Mouse (Mus musculus): ENCODE results near the gene Anp32a. TPM values are rescaled to one million over a fixed set of nuclear protein-coding genes. Genes with fewer than 3 reads are reported as not detected.

Gene Anp32a
- polyA plus RNA-seq, 1 experiment = 1,184 TPM

DNA sequence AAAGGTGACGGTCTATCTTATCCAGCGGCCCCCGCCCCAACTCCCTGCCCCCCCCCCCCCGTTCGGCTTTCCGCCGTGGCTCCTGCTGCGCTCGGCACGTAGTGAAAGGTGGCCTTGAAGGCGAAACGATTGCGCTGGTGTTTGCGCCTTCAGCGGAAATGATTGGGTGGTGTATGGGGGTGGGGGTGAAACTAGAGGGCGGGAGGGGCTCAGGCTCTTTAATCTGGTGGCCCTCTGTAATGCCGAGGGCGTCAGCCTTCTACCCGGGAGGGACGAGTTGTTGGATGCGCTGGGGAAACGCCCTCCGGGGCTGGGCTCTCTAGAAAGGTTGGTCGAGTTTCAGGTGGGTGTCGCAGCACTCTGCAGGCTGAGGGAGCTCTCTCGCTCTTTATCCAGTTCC, 3.5 kb downstream of the Anp32a start:
- no peak for TF ChIP-seq CTCF (IDR thresholded peaks at IDR 0.05; ENCODE audit: insufficient read depth, low read depth, low read length)
- no peak for TF ChIP-seq POLR2A (IDR thresholded peaks at IDR 0.05; ENCODE audit: insufficient read depth, low read depth, low read length)
- Histone ChIP-seq H3K4me3 (ENCODE audit: insufficient read depth, low read depth, low read length) (peak overlapping the region; percentile 77), H3K4me1 (ENCODE audit: control insufficient read depth, insufficient read depth, low read length) (peaks cover 25% of the 10 kb centered on the region), H3K27ac (ENCODE audit: insufficient read depth, low read depth, low read length) (peak overlapping the region; percentile 100)
- under 1% methylated on average over 26 of the region's 26 CpGs for WGBS

DNA sequence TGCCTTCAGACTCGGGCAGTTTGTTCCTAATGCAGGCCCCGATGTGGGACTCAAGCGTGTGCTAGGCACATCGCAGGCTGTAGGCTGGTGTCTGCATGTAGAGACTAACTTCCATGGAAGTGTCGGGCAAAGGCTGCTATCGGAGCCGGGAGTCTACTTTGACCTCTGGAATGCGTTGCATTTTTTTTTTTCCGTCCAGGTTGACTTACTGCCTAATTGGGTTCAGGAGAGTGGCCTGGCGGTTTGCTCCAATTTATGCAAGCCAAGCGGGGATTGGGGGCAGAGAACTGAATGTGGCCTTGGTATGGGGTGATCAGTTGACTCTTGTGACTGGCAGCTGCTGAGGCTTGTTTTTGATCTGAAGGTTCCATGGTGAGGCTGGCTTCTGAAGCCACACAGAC, 4.0 kb downstream of the Anp32a start:
- H3K27ac ChIP-seq (ENCODE audit: insufficient read depth, low read depth, low read length) = peak overlapping the region; percentile 40; the same call in 1 of the 2 replicates
- 9% methylated on average over 11 of the region's 11 CpGs for WGBS
- peak overlapping the region; percentile 77 for H3K4me3 ChIP-seq (ENCODE audit: insufficient read depth, low read depth, low read length)
- H3K4me1 ChIP-seq (ENCODE audit: control insufficient read depth, insufficient read depth, low read length) = peaks cover 31% of the 10 kb centered on the region
- TF ChIP-seq POLR2A (IDR thresholded peaks at IDR 0.05; ENCODE audit: insufficient read depth, low read depth, low read length) (no peak), CTCF (IDR thresholded peaks at IDR 0.05; ENCODE audit: insufficient read depth, low read depth, low read length) (no peak)

- H3K27ac ChIP-seq (ENCODE audit: insufficient read depth, low read depth, low read length) = peak overlapping the region; percentile 40; the same call in 1 of the 2 replicates
- H3K4me1 ChIP-seq (ENCODE audit: control insufficient read depth, insufficient read depth, low read length) = peaks cover 32% of the 10 kb centered on the region
- peak overlapping the region; percentile 19; the same call in 1 of the 2 replicates for H3K4me3 ChIP-seq (ENCODE audit: insufficient read depth, low read depth, low read length)
- no peak for TF ChIP-seq POLR2A (IDR thresholded peaks at IDR 0.05; ENCODE audit: insufficient read depth, low read depth, low read length)
- TF ChIP-seq CTCF (IDR thresholded peaks at IDR 0.05; ENCODE audit: insufficient read depth, low read depth, low read length) = no peak
- 16% methylated on average over 9 of the region's 9 CpGs for WGBS
Observed at GRCm38 (mm10) chr9:62345633-62346387, 4.7 kb downstream of the Anp32a start.

GRCm38 (mm10) chr9:62346388-62346679, 5.2 kb downstream of the Anp32a start:
- 49% methylated on average over 6 of the region's 6 CpGs for WGBS
- Histone ChIP-seq H3K27ac (ENCODE audit: insufficient read depth, low read depth, low read length) (no peak overlapping the region), H3K4me3 (ENCODE audit: insufficient read depth, low read depth, low read length) (no peak overlapping the region), H3K4me1 (ENCODE audit: control insufficient read depth, insufficient read depth, low read length) (peaks cover 33% of the 10 kb centered on the region)
- no peak for TF ChIP-seq POLR2A (IDR thresholded peaks at IDR 0.05; ENCODE audit: insufficient read depth, low read depth, low read length)
- no peak for TF ChIP-seq CTCF (IDR thresholded peaks at IDR 0.05; ENCODE audit: insufficient read depth, low read depth, low read length)

DNA sequence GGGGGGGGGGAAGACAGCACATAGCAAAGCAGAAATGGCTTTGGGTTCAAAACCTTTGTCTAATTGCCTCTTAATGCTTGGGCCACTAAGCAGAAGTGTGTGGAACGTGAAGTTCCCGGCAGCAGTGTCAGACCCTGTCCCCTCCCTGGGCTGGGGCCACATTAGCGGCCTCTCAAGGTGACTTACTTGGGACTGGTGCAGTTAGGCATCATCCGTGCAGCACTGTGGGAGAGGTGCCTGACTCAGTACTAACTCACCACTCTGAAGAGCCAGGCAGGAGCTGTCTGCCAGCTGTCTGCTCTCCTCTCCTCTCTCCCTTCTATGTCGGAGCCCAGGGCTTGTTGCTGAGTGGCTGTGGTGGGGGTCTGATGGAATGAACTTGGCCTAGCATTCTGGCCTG, 6.1 kb downstream of the Anp32a start:
- peak overlapping the region; percentile 28; the same call in 1 of the 2 replicates for H3K27ac ChIP-seq (ENCODE audit: insufficient read depth, low read depth, low read length)
- WGBS = 44% methylated on average over 5 of the region's 5 CpGs
- no peak overlapping the region for H3K4me3 ChIP-seq (ENCODE audit: insufficient read depth, low read depth, low read length)
- TF ChIP-seq POLR2A (IDR thresholded peaks at IDR 0.05; ENCODE audit: insufficient read depth, low read depth, low read length) (no peak), CTCF (IDR thresholded peaks at IDR 0.05; ENCODE audit: insufficient read depth, low read depth, low read length) (no peak)
- peaks cover 33% of the 10 kb centered on the region for H3K4me1 ChIP-seq (ENCODE audit: control insufficient read depth, insufficient read depth, low read length)

GRCm38 (mm10) chr9:62348050-62348449, 7.0 kb downstream of the Anp32a start:
- H3K27ac ChIP-seq (ENCODE audit: insufficient read depth, low read depth, low read length) = no peak overlapping the region
- no peak for TF ChIP-seq CTCF (IDR thresholded peaks at IDR 0.05; ENCODE audit: insufficient read depth, low read depth, low read length)
- no peak for TF ChIP-seq POLR2A (IDR thresholded peaks at IDR 0.05; ENCODE audit: insufficient read depth, low read depth, low read length)
- H3K4me3 ChIP-seq (ENCODE audit: insufficient read depth, low read depth, low read length) = no peak overlapping the region
- H3K4me1 ChIP-seq (ENCODE audit: control insufficient read depth, insufficient read depth, low read length) = peaks cover 35% of the 10 kb centered on the region
- WGBS = 74% methylated on average over 10 of the region's 10 CpGs

- Histone ChIP-seq H3K27ac (ENCODE audit: insufficient read depth, low read depth, low read length) (no peak overlapping the region), H3K4me1 (ENCODE audit: control insufficient read depth, insufficient read depth, low read length) (peaks cover 39% of the 10 kb centered on the region), H3K4me3 (ENCODE audit: insufficient read depth, low read depth, low read length) (no peak overlapping the region)
- no peak for TF ChIP-seq POLR2A (IDR thresholded peaks at IDR 0.05; ENCODE audit: insufficient read depth, low read depth, low read length)
- TF ChIP-seq CTCF (IDR thresholded peaks at IDR 0.05; ENCODE audit: insufficient read depth, low read depth, low read length) = no peak
- WGBS = 54% methylated on average over 6 of the region's 6 CpGs
Observed at GRCm38 (mm10) chr9:62348467-62348985, 7.4 kb downstream of the Anp32a start.

DNA sequence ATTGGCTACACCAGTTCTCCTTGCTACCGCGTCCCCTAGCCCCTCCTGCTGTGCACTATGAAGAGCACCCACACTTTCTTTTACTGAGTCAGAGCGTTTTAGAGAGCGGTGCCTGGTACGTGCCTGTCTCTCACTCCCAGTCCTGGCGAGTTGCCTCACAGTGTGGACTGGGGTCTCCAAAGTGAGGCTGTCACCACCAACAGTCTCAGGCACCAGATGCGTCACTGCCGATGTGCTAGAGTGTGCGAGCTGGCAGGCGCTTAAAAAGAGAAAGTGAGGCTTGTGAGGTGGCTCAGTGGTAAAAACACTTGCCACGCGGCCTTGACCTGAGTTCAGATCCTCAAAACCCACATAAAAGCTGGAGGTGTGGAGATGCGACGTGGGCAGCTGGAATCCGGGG, 8.2 kb downstream of the Anp32a start:
- peaks cover 43% of the 10 kb centered on the region for H3K4me1 ChIP-seq (ENCODE audit: control insufficient read depth, insufficient read depth, low read length)
- no peak overlapping the region for H3K4me3 ChIP-seq (ENCODE audit: insufficient read depth, low read depth, low read length)
- no peak for TF ChIP-seq CTCF (IDR thresholded peaks at IDR 0.05; ENCODE audit: insufficient read depth, low read depth, low read length)
- TF ChIP-seq POLR2A (IDR thresholded peaks at IDR 0.05; ENCODE audit: insufficient read depth, low read depth, low read length) = no peak
- no peak overlapping the region for H3K27ac ChIP-seq (ENCODE audit: insufficient read depth, low read depth, low read length)
- 21% methylated on average over 15 of the region's 15 CpGs for WGBS

DNA sequence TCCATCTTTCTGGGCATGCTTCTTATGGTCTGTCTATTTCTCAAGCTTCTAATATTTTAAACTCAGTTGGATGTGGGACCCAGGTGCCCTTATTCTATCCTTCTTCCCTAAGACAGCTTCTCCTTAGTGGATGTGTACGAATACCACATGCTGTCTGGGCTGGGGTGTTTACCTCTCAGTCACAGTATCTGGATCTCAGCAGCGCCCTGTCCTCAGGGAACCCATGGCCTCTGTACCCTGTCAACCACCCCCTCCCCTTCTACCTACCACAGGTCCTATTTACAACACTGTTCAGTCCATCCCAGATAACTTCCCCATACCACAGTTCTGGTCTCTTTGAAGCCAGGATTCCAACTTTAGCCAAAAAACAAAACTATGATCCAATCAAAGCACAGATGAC, 9.6 kb downstream of the Anp32a start:
- no peak overlapping the region for H3K27ac ChIP-seq (ENCODE audit: insufficient read depth, low read depth, low read length)
- 79% methylated on average over 2 of the region's 2 CpGs for WGBS
- no peak overlapping the region for H3K4me3 ChIP-seq (ENCODE audit: insufficient read depth, low read depth, low read length)
- TF ChIP-seq POLR2A (IDR thresholded peaks at IDR 0.05; ENCODE audit: insufficient read depth, low read depth, low read length) = no peak
- no peak for TF ChIP-seq CTCF (IDR thresholded peaks at IDR 0.05; ENCODE audit: insufficient read depth, low read depth, low read length)
- H3K4me1 ChIP-seq (ENCODE audit: control insufficient read depth, insufficient read depth, low read length) = peaks cover 47% of the 10 kb centered on the region

Measured in olfactory bulb, adult 2 months (tissue).